Mouse (Mus musculus): Measurements from ENCODE around the gene Ass1. TPM values are rescaled to one million over a fixed set of nuclear protein-coding genes. Genes with fewer than 3 reads are reported as not detected.

Ass1 gene
- polyA plus RNA-seq, 1 experiment from 2014 or later = 20.3 TPM

- H3K4me3 ChIP-seq (ENCODE audit: low read length) = no peak overlapping the region
- 36% methylated on average over 8 of the region's 8 CpGs for WGBS
- no peak for ATAC-seq (ENCODE audit: low FRiP score, low TSS enrichment)
- H3K36me3 ChIP-seq (ENCODE audit: control insufficient read depth, insufficient read depth, low read length) = no peaks in the 10 kb centered on the region
- H3K27ac ChIP-seq (ENCODE audit: low read depth, low read length) = no peak overlapping the region
- H3K27me3 ChIP-seq (ENCODE audit: control insufficient read depth, insufficient read depth, low read length) = peaks cover 19% of the 10 kb centered on the region
- no peak overlapping the region for H3K9ac ChIP-seq (ENCODE audit: low read depth, low read length)
- H3K9me3 ChIP-seq (ENCODE audit: control insufficient read depth, low read length) = no peaks in the 10 kb centered on the region
- H3K4me1 ChIP-seq (ENCODE audit: control insufficient read depth, insufficient read depth, low read length) = peaks cover 8% of the 10 kb centered on the region; the same call in 1 of the 2 replicates
- no peak overlapping the region for H3K4me2 ChIP-seq (replicated peaks; ENCODE audit: low read depth, low read length)
These were observed 8.0 kb upstream of the Ass1 start for GRCm38 (mm10) chr2:31462051-31462450.

- H3K36me3 ChIP-seq (ENCODE audit: control insufficient read depth, insufficient read depth, low read length) = no peaks in the 10 kb centered on the region
- H3K27ac ChIP-seq (ENCODE audit: low read depth, low read length) = no peak overlapping the region
- ATAC-seq (ENCODE audit: low FRiP score, low TSS enrichment) = no peak
- no peaks in the 10 kb centered on the region for H3K9me3 ChIP-seq (ENCODE audit: control insufficient read depth, low read length)
- H3K9ac ChIP-seq (ENCODE audit: low read depth, low read length) = no peak overlapping the region
- no peak overlapping the region for H3K4me3 ChIP-seq (ENCODE audit: low read length)
- peaks cover 19% of the 10 kb centered on the region for H3K27me3 ChIP-seq (ENCODE audit: control insufficient read depth, insufficient read depth, low read length)
- H3K4me2 ChIP-seq (replicated peaks; ENCODE audit: low read depth, low read length) = no peak overlapping the region
- 89% methylated on average over 7 of the region's 7 CpGs for WGBS
- peaks cover 8% of the 10 kb centered on the region; the same call in 1 of the 2 replicates for H3K4me1 ChIP-seq (ENCODE audit: control insufficient read depth, insufficient read depth, low read length)
These were observed 6.8 kb upstream of the Ass1 start for GRCm38 (mm10) chr2:31463253-31463652.

GRCm38 (mm10) chr2:31463696-31464528, 6.1 kb upstream of the Ass1 start:
- peaks cover 8% of the 10 kb centered on the region; the same call in 1 of the 2 replicates for H3K4me1 ChIP-seq (ENCODE audit: control insufficient read depth, insufficient read depth, low read length)
- 0 out of 2 replicates have a peak overlapping the region, but pooled peaks have one; percentile 37 for H3K27ac ChIP-seq (ENCODE audit: low read depth, low read length)
- 22% methylated on average over 8 of the region's 8 CpGs for WGBS
- no peak for ATAC-seq (ENCODE audit: low FRiP score, low TSS enrichment)
- no peak overlapping the region for H3K9ac ChIP-seq (ENCODE audit: low read depth, low read length)
- no peaks in the 10 kb centered on the region for H3K9me3 ChIP-seq (ENCODE audit: control insufficient read depth, low read length)
- no peak overlapping the region for H3K4me3 ChIP-seq (ENCODE audit: low read length)
- peaks cover 14% of the 10 kb centered on the region for H3K27me3 ChIP-seq (ENCODE audit: control insufficient read depth, insufficient read depth, low read length)
- H3K36me3 ChIP-seq (ENCODE audit: control insufficient read depth, insufficient read depth, low read length) = no peaks in the 10 kb centered on the region
- H3K4me2 ChIP-seq (replicated peaks; ENCODE audit: low read depth, low read length) = no peak overlapping the region

- H3K9ac ChIP-seq (ENCODE audit: low read depth, low read length) = no peak overlapping the region
- WGBS = 49% methylated on average over 6 of the region's 6 CpGs
- no peaks in the 10 kb centered on the region for H3K36me3 ChIP-seq (ENCODE audit: control insufficient read depth, insufficient read depth, low read length)
- no peaks in the 10 kb centered on the region for H3K9me3 ChIP-seq (ENCODE audit: control insufficient read depth, low read length)
- no peak overlapping the region for H3K4me3 ChIP-seq (ENCODE audit: low read length)
- peaks cover 13% of the 10 kb centered on the region for H3K27me3 ChIP-seq (ENCODE audit: control insufficient read depth, insufficient read depth, low read length)
- no peak for ATAC-seq (ENCODE audit: low FRiP score, low TSS enrichment)
- H3K27ac ChIP-seq (ENCODE audit: low read depth, low read length) = no peak overlapping the region
- peaks cover 8% of the 10 kb centered on the region; the same call in 1 of the 2 replicates for H3K4me1 ChIP-seq (ENCODE audit: control insufficient read depth, insufficient read depth, low read length)
- H3K4me2 ChIP-seq (replicated peaks; ENCODE audit: low read depth, low read length) = no peak overlapping the region
These were observed 5.5 kb upstream of the Ass1 start for GRCm38 (mm10) chr2:31464529-31464910.

- WGBS = 80% methylated on average over 1 of the region's 1 CpGs
- Histone ChIP-seq H3K9ac (ENCODE audit: low read depth, low read length) (no peak overlapping the region), H3K4me3 (ENCODE audit: low read length) (no peak overlapping the region), H3K27ac (ENCODE audit: low read depth, low read length) (no peak overlapping the region), H3K27me3 (ENCODE audit: control insufficient read depth, insufficient read depth, low read length) (peaks cover 11% of the 10 kb centered on the region), H3K4me1 (ENCODE audit: control insufficient read depth, insufficient read depth, low read length) (peaks cover 10% of the 10 kb centered on the region; the same call in 1 of the 2 replicates), H3K4me2 (replicated peaks; ENCODE audit: low read depth, low read length) (no peak overlapping the region), H3K9me3 (ENCODE audit: control insufficient read depth, low read length) (no peaks in the 10 kb centered on the region), H3K36me3 (ENCODE audit: control insufficient read depth, insufficient read depth, low read length) (no peaks in the 10 kb centered on the region)
- ATAC-seq (ENCODE audit: low FRiP score, low TSS enrichment) = no peak
These were observed 2.5 kb upstream of the Ass1 start for GRCm38 (mm10) chr2:31467457-31467856.

- H3K9me3 ChIP-seq (ENCODE audit: control insufficient read depth, low read length) = no peaks in the 10 kb centered on the region
- no peak overlapping the region for H3K4me2 ChIP-seq (replicated peaks; ENCODE audit: low read depth, low read length)
- no peaks in the 10 kb centered on the region for H3K36me3 ChIP-seq (ENCODE audit: control insufficient read depth, insufficient read depth, low read length)
- H3K27me3 ChIP-seq (ENCODE audit: control insufficient read depth, insufficient read depth, low read length) = peaks cover 11% of the 10 kb centered on the region
- H3K9ac ChIP-seq (ENCODE audit: low read depth, low read length) = no peak overlapping the region
- no peak for ATAC-seq (ENCODE audit: low FRiP score, low TSS enrichment)
- H3K4me3 ChIP-seq (ENCODE audit: low read length) = no peak overlapping the region
- 80% methylated on average over 7 of the region's 7 CpGs for WGBS
- H3K4me1 ChIP-seq (ENCODE audit: control insufficient read depth, insufficient read depth, low read length) = peaks cover 10% of the 10 kb centered on the region; the same call in 1 of the 2 replicates
- H3K27ac ChIP-seq (ENCODE audit: low read depth, low read length) = no peak overlapping the region
These were observed 1.1 kb upstream of the Ass1 start for GRCm38 (mm10) chr2:31468857-31469256.

- peak overlapping the region; percentile 42 for H3K4me3 ChIP-seq (ENCODE audit: low read length)
- H3K27ac ChIP-seq (ENCODE audit: low read depth, low read length) = no peak overlapping the region
- H3K4me1 ChIP-seq (ENCODE audit: control insufficient read depth, insufficient read depth, low read length) = peaks cover 5% of the 10 kb centered on the region; the same call in 1 of the 2 replicates
- peak overlapping the region; percentile 88 for H3K4me2 ChIP-seq (replicated peaks; ENCODE audit: low read depth, low read length)
- peak overlapping the region; percentile 44; the same call in 1 of the 2 replicates for H3K9ac ChIP-seq (ENCODE audit: low read depth, low read length)
- ATAC-seq (ENCODE audit: low FRiP score, low TSS enrichment) = no peak
- no peaks in the 10 kb centered on the region for H3K9me3 ChIP-seq (ENCODE audit: control insufficient read depth, low read length)
- H3K36me3 ChIP-seq (ENCODE audit: control insufficient read depth, insufficient read depth, low read length) = no peaks in the 10 kb centered on the region
- H3K27me3 ChIP-seq (ENCODE audit: control insufficient read depth, insufficient read depth, low read length) = peaks cover 11% of the 10 kb centered on the region
- WGBS = 30% methylated on average over 7 of the region's 7 CpGs
These were observed 527 bp upstream of the Ass1 start for GRCm38 (mm10) chr2:31469480-31469879.

- Histone ChIP-seq H3K4me1 (ENCODE audit: control insufficient read depth, insufficient read depth, low read length) (peaks cover 5% of the 10 kb centered on the region; the same call in 1 of the 2 replicates), H3K36me3 (ENCODE audit: control insufficient read depth, insufficient read depth, low read length) (no peaks in the 10 kb centered on the region), H3K27me3 (ENCODE audit: control insufficient read depth, insufficient read depth, low read length) (peaks cover 11% of the 10 kb centered on the region), H3K9me3 (ENCODE audit: control insufficient read depth, low read length) (no peaks in the 10 kb centered on the region), H3K4me3 (ENCODE audit: low read length) (peak overlapping the region; percentile 42), H3K9ac (ENCODE audit: low read depth, low read length) (peak overlapping the region; percentile 44), H3K27ac (ENCODE audit: low read depth, low read length) (no peak overlapping the region), H3K4me2 (replicated peaks; ENCODE audit: low read depth, low read length) (peak overlapping the region; percentile 88)
- ATAC-seq (ENCODE audit: low FRiP score, low TSS enrichment) = peak; percentile 45; the same call in 1 of the 2 replicates
- WGBS = 9% methylated on average over 18 of the region's 19 CpGs
These were observed 827 bp downstream of the Ass1 start for GRCm38 (mm10) chr2:31470683-31471385.

GRCm38 (mm10) chr2:31471611-31472010, 1.6 kb downstream of the Ass1 start:
- Histone ChIP-seq H3K4me2 (replicated peaks; ENCODE audit: low read depth, low read length) (no peak overlapping the region), H3K4me3 (ENCODE audit: low read length) (no peak overlapping the region), H3K27ac (ENCODE audit: low read depth, low read length) (no peak overlapping the region), H3K36me3 (ENCODE audit: control insufficient read depth, insufficient read depth, low read length) (no peaks in the 10 kb centered on the region), H3K9ac (ENCODE audit: low read depth, low read length) (no peak overlapping the region), H3K9me3 (ENCODE audit: control insufficient read depth, low read length) (no peaks in the 10 kb centered on the region), H3K4me1 (ENCODE audit: control insufficient read depth, insufficient read depth, low read length) (peaks cover 5% of the 10 kb centered on the region; the same call in 1 of the 2 replicates), H3K27me3 (ENCODE audit: control insufficient read depth, insufficient read depth, low read length) (peaks cover 11% of the 10 kb centered on the region)
- no peak for ATAC-seq (ENCODE audit: low FRiP score, low TSS enrichment)
- WGBS = 36% methylated on average over 6 of the region's 6 CpGs
